Mouse (Mus musculus): ENCODE data around the gene Sec24a. TPM values are rescaled to one million over a fixed set of nuclear protein-coding genes. Genes with fewer than 3 reads are reported as not detected.
"Not testable (repeated sequence)": the region's sequence is repeated elsewhere in the genome, so short reads cannot be mapped to it uniquely, and the experiment has no call there.

Gene Sec24a
- polyA plus RNA-seq, 1 experiment from 2014 or later: 8.4 TPM

DNA sequence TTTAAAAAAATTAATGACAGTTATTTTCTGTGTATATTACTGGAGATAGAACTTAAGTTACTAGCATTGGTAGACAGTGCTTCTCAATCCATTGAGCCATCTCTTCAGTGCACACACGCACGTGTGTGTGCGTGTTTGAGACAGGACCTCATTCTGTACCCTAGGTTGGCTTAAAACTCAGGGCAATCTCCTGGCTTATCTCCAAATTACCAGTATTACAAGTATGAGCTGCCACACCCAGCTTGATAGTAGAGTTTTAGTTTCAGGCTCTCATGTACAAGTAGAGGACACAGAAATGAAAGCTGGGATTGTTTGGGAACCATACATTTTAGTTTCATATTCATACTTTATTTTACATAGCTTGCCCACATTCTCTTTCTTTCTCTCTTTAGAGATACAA is 22.7 kb downstream of the Sec24a start:
- TF ChIP-seq CTCF (IDR thresholded peaks at IDR 0.05; ENCODE audit: low read depth) (no peak), EP300 (optimal IDR thresholded peaks at IDR 0.05) (no peak)
- no peak overlapping the region for H3K4me3 ChIP-seq (ENCODE audit: low read depth, low read length)
- H3K4me2 ChIP-seq (replicated peaks; ENCODE audit: low read depth): no peak overlapping the region
- H3K9me3 ChIP-seq (ENCODE audit: control insufficient read depth, low read length): no peaks in the 10 kb centered on the region
- WGBS: 80% methylated on average over 3 of the region's 3 CpGs
- ATAC-seq (ENCODE audit: low FRiP score, low TSS enrichment) (no peak), DNase-seq (ENCODE audit: low spot score) (no peak)
- no peak overlapping the region for H3K9ac ChIP-seq (ENCODE audit: low read length)
- H3K27me3 ChIP-seq (ENCODE audit: control insufficient read depth, insufficient read depth, low read length): no peaks in the 10 kb centered on the region
- no peak overlapping the region for H3K27ac ChIP-seq (replicated peaks)
- peaks cover 10% of the 10 kb centered on the region; the same call in 1 of the 2 replicates for H3K36me3 ChIP-seq (ENCODE audit: control insufficient read depth, insufficient read depth, low read length)
- H3K4me1 ChIP-seq (replicated peaks; ENCODE audit: control insufficient read depth, insufficient read depth): no peaks in the 10 kb centered on the region

- no peaks in the 10 kb centered on the region for H3K4me1 ChIP-seq (replicated peaks; ENCODE audit: control insufficient read depth, insufficient read depth)
- no peak overlapping the region for H3K9ac ChIP-seq (ENCODE audit: low read length)
- no peak for DNase-seq (ENCODE audit: low spot score)
- peaks cover 10% of the 10 kb centered on the region; the same call in 1 of the 2 replicates for H3K36me3 ChIP-seq (ENCODE audit: control insufficient read depth, insufficient read depth, low read length)
- H3K4me3 ChIP-seq (ENCODE audit: low read depth, low read length): no peak overlapping the region
- H3K9me3 ChIP-seq (ENCODE audit: control insufficient read depth, low read length): no peaks in the 10 kb centered on the region
- TF ChIP-seq CTCF (IDR thresholded peaks at IDR 0.05; ENCODE audit: low read depth) (no peak), EP300 (optimal IDR thresholded peaks at IDR 0.05) (no peak)
- ATAC-seq (ENCODE audit: low FRiP score, low TSS enrichment): peak; percentile 71; the same call in 1 of the 2 replicates
- 75% methylated on average over 3 of the region's 3 CpGs for WGBS
- H3K27me3 ChIP-seq (ENCODE audit: control insufficient read depth, insufficient read depth, low read length): no peaks in the 10 kb centered on the region
- no peak overlapping the region for H3K4me2 ChIP-seq (replicated peaks; ENCODE audit: low read depth)
- H3K27ac ChIP-seq (replicated peaks): no peak overlapping the region
These were observed 24.6 kb downstream of the Sec24a start for GRCm38 (mm10) chr11:51738651-51739403.

DNA sequence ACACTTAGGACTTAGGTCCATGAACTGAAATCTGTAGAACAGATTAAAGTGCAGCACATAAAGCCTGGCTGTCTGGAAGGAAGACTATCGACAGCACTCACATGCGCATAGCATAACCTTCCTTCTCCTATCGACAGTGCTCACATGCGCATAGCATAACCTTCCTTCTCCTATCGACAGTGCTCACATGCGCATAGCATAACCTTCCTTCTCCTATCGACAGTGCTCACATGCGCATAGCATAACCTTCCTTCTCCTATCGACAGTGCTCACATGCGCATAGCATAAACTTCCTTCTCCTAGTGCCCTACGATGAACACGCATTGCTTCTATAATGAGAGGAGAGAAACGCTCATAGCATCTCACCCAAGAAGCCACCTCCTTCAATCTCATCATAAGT is 29.2 kb downstream of the Sec24a start:
- not testable (repeated sequence) for H3K9me3 ChIP-seq (ENCODE audit: control insufficient read depth, low read length); H3K27ac ChIP-seq (replicated peaks); H3K4me1 ChIP-seq (replicated peaks; ENCODE audit: control insufficient read depth, insufficient read depth); DNase-seq (ENCODE audit: low spot score); H3K27me3 ChIP-seq (ENCODE audit: control insufficient read depth, insufficient read depth, low read length); H3K9ac ChIP-seq (ENCODE audit: low read length); ATAC-seq (ENCODE audit: low FRiP score, low TSS enrichment); H3K4me2 ChIP-seq (replicated peaks; ENCODE audit: low read depth); H3K36me3 ChIP-seq (ENCODE audit: control insufficient read depth, insufficient read depth, low read length); H3K4me3 ChIP-seq (ENCODE audit: low read depth, low read length)
- 91% methylated on average over 12 of the region's 13 CpGs for WGBS

DNA sequence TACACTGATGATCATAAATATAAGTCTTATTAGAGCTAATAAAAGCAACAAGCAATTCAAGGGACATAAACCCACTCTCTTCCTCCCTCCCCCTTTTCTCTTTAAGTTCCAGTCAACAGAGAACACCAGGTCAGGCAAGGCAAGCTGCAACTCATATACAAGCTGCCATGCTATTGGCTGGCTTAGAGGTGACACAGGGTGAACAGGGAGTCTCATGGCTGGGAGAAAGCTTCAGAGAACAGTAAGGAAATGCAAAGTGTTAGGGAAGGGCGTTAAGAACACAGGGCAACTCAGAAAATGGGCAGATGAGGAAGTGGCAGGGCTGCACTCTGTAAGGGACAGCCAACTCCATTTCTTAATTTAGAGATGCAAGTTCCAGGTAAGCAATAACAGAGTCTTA is 30.6 kb downstream of the Sec24a start:
- peaks cover 2% of the 10 kb centered on the region for H3K36me3 ChIP-seq (ENCODE audit: control insufficient read depth, insufficient read depth, low read length)

GRCm38 (mm10) chr11:51721066-51721465 is 42.4 kb downstream of the Sec24a start:
- H3K36me3 ChIP-seq (ENCODE audit: control insufficient read depth, insufficient read depth, low read length): peaks cover 16% of the 10 kb centered on the region

More for the DNA sequence above, 30.6 kb downstream of the Sec24a start:
- no peak overlapping the region for H3K4me2 ChIP-seq (replicated peaks; ENCODE audit: low read depth)
- H3K27me3 ChIP-seq (ENCODE audit: control insufficient read depth, insufficient read depth, low read length): no peaks in the 10 kb centered on the region
- no peak overlapping the region for H3K9ac ChIP-seq (ENCODE audit: low read length)
- 56% methylated on average over 1 of the region's 1 CpGs for WGBS
- TF ChIP-seq CTCF (IDR thresholded peaks at IDR 0.05; ENCODE audit: low read depth): no peak
- no peak for TF ChIP-seq EP300 (optimal IDR thresholded peaks at IDR 0.05)
- no peak overlapping the region for H3K4me3 ChIP-seq (ENCODE audit: low read depth, low read length)
- no peak for ATAC-seq (ENCODE audit: low FRiP score, low TSS enrichment)
- no peaks in the 10 kb centered on the region for H3K4me1 ChIP-seq (replicated peaks; ENCODE audit: control insufficient read depth, insufficient read depth)
- DNase-seq (ENCODE audit: low spot score): no peak
- H3K27ac ChIP-seq (replicated peaks): no peak overlapping the region
- H3K9me3 ChIP-seq (ENCODE audit: control insufficient read depth, low read length): no peaks in the 10 kb centered on the region

GRCm38 (mm10) chr11:51707080-51707479 is 56.4 kb downstream of the Sec24a start:
- H3K36me3 ChIP-seq (ENCODE audit: control insufficient read depth, insufficient read depth, low read length): peaks cover 19% of the 10 kb centered on the region
- no peak for ATAC-seq (ENCODE audit: low FRiP score, low TSS enrichment)
- H3K4me3 ChIP-seq (ENCODE audit: low read depth, low read length): no peak overlapping the region
- no peak for DNase-seq (ENCODE audit: low spot score)
- H3K27me3 ChIP-seq (ENCODE audit: control insufficient read depth, insufficient read depth, low read length): no peaks in the 10 kb centered on the region
- H3K4me1 ChIP-seq (replicated peaks; ENCODE audit: control insufficient read depth, insufficient read depth): no peaks in the 10 kb centered on the region
- no peak overlapping the region for H3K9ac ChIP-seq (ENCODE audit: low read length)
- H3K9me3 ChIP-seq (ENCODE audit: control insufficient read depth, low read length): no peaks in the 10 kb centered on the region
- WGBS: 92% methylated on average over 13 of the region's 13 CpGs
- H3K27ac ChIP-seq (replicated peaks): no peak overlapping the region
- no peak for TF ChIP-seq CTCF (IDR thresholded peaks at IDR 0.05; ENCODE audit: low read depth)
- TF ChIP-seq EP300 (optimal IDR thresholded peaks at IDR 0.05): no peak
- no peak overlapping the region for H3K4me2 ChIP-seq (replicated peaks; ENCODE audit: low read depth)

More at GRCm38 (mm10) chr11:51721066-51721465, 42.4 kb downstream of the Sec24a start:
- no peaks in the 10 kb centered on the region for H3K27me3 ChIP-seq (ENCODE audit: control insufficient read depth, insufficient read depth, low read length)
- WGBS: 90% methylated on average over 11 of the region's 11 CpGs
- no peaks in the 10 kb centered on the region for H3K9me3 ChIP-seq (ENCODE audit: control insufficient read depth, low read length)
- no peak overlapping the region for H3K4me3 ChIP-seq (ENCODE audit: low read depth, low read length)
- no peak for DNase-seq (ENCODE audit: low spot score)
- H3K9ac ChIP-seq (ENCODE audit: low read length): no peak overlapping the region
- ATAC-seq (ENCODE audit: low FRiP score, low TSS enrichment): no peak
- H3K4me2 ChIP-seq (replicated peaks; ENCODE audit: low read depth): no peak overlapping the region
- TF ChIP-seq EP300 (optimal IDR thresholded peaks at IDR 0.05): no peak
- no peak for TF ChIP-seq CTCF (IDR thresholded peaks at IDR 0.05; ENCODE audit: low read depth)
- H3K4me1 ChIP-seq (replicated peaks; ENCODE audit: control insufficient read depth, insufficient read depth): no peaks in the 10 kb centered on the region
- no peak overlapping the region for H3K27ac ChIP-seq (replicated peaks)

All from stomach, postnatal 0 days (tissue).